Comparison of ENCODE assay signal across 24 mouse cellular contexts in the genomic region with DNA sequence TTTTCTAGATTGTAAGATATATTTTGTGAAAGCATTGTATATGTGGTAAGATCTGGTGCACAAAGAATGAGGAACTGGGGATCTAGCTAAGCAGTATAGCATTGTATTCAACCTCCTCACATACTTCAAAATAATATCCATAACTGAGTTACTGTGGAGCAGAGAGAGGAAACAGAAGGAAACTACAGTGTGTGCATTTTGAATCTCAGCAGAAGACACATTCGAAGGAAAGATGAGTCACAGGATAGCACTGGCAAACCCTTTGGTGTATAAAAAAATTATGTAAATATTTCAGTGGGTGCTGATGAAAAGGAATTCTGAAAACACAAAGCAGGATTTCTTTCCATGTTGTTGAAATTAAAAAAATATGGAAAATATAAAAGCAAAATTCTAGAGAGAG.
"Had no signal": no experiment of that assay in that cellular context is flagged by ENCODE, and none has a peak within 500 bp of the region (broad histone marks: within the 10 kb centered on the region; RNA-seq: fewer than 3 reads in every experiment).

No protein-coding gene starts in this region.

- H3K36me3 ChIP-seq: heart, embryonic 10.5 days; heart, embryonic 12.5 days; hindbrain, embryonic 13.5 days; hindbrain, embryonic 15.5 days; kidney, embryonic 15.5 days; limb, embryonic 13.5 days; limb, embryonic 15.5 days; liver, embryonic 12.5 days had no signal

- H3K4me3 ChIP-seq: gastrocnemius, adult 2 months; heart, embryonic 10.5 days; heart, embryonic 12.5 days; hindbrain, embryonic 13.5 days; hindbrain, embryonic 15.5 days; kidney, embryonic 15.5 days; limb, embryonic 13.5 days; limb, embryonic 15.5 days; liver, embryonic 12.5 days had no signal

- DNase-seq: gastrocnemius, adult 2 months; gastrocnemius, postnatal 10 days; gastrocnemius, postnatal 25 days; heart, adult 18-20 months; heart, postnatal 10 days; kidney, adult 11 months; kidney, adult 2 months; kidney, adult 9 months; kidney, postnatal 14 days; kidney, postnatal 36 days; layer of hippocampus, adult 9-11 months; layer of hippocampus, postnatal 36 days; left cerebral cortex, postnatal 4 days had no signal

- H3K27ac ChIP-seq: gastrocnemius, adult 2 months; heart, embryonic 10.5 days; hindbrain, embryonic 13.5 days; hindbrain, embryonic 15.5 days; hindbrain, postnatal 0 days; kidney, embryonic 15.5 days; kidney, postnatal 0 days; limb, embryonic 13.5 days; limb, embryonic 15.5 days; liver, embryonic 12.5 days had no signal

- H3K9me3 ChIP-seq: heart, embryonic 10.5 days; hindbrain, embryonic 13.5 days; hindbrain, embryonic 15.5 days; kidney, embryonic 15.5 days; limb, embryonic 13.5 days; limb, embryonic 15.5 days; liver, embryonic 12.5 days had no signal

- H3K9ac ChIP-seq: heart, embryonic 12.5 days; hindbrain, embryonic 13.5 days; hindbrain, embryonic 15.5 days; kidney, embryonic 15.5 days; limb, embryonic 13.5 days; limb, embryonic 15.5 days; liver, embryonic 12.5 days had no signal

- H3K4me1 ChIP-seq: heart, embryonic 10.5 days; heart, embryonic 12.5 days; hindbrain, embryonic 13.5 days; hindbrain, embryonic 15.5 days; kidney, embryonic 15.5 days; limb, embryonic 13.5 days; limb, embryonic 15.5 days; liver, embryonic 12.5 days had no signal

- ATAC-seq: hindbrain, postnatal 0 days; intestine, embryonic 16.5 days; liver, embryonic 12.5 days had no signal

- H3K27me3 ChIP-seq: heart, embryonic 12.5 days; hindbrain, embryonic 13.5 days; hindbrain, embryonic 15.5 days; kidney, embryonic 15.5 days; limb, embryonic 13.5 days; limb, embryonic 15.5 days; liver, embryonic 12.5 days had no signal
